Comparison of ENCODE assay signal across 10 mouse cellular contexts in the genomic region with DNA sequence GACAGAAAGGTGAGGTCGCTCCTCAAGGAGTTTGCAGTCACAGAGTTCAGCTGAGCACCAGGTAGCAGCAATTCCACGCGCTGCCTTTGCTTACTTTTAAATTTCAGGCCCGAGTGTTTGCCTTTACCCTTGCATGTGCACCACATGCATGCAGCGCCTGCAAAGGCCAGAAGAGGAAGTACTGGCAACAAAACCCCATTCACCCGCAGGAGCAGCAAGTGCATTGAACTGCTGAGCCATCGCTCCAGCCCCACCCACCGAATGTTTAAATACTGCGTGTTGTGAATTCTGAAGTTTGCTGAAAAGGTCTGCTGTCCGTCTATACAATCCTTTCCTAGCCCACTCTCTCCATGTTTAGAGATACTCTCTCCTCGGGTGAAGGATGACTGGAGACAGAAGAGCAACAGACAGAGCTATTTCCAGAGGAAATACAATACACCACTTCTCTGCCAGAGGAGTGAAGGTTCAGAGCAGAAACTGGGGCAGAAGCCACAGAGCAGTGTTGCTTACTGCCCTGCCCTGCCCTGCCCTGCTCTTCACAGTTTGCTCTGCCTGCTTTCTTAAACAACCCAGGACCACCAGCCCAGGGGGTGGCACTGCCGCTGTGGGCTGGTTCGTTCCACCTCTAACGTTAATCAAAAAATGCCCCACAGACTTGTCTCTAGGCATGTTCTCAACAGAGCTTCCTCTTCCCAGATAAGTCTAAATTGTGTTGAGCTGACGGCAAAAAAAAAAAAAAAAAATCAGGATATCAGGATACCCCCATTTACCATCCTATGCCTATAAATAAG. TPM values are rescaled to one million over a fixed set of nuclear protein-coding genes. Genes with fewer than 3 reads are reported as not detected.
DNase-seq lines count a peak whose midpoint lies in the region; ATAC-seq and TF ChIP-seq lines count a peak whose summit lies in the region.
"Had no signal": no experiment of that assay in that cellular context is flagged by ENCODE, and none has a peak within 500 bp of the region (broad histone marks: within the 10 kb centered on the region; RNA-seq: fewer than 3 reads in every experiment).

No protein-coding gene starts in this region.

- H3K27me3 ChIP-seq in liver, adult 2 months (ENCODE audit: control insufficient read depth, insufficient read depth, low read length), result no peaks in the 10 kb centered on the region
- peaks cover 44% of the 10 kb centered on the region for H3K27me3 ChIP-seq in embryonic facial prominence, embryonic 10.5 days (replicated peaks; ENCODE audit: low read depth, poor library complexity, severe bottlenecking)
- H3K27me3 ChIP-seq in midbrain, embryonic 15.5 days (replicated peaks), result peaks cover 5% of the 10 kb centered on the region; the same call in 1 of the 2 replicates

- TF ChIP-seq POLR2A in liver, adult 2 months (IDR thresholded peaks at IDR 0.05; ENCODE audit: extremely low read depth, insufficient read depth, low read length), result no peak

- no peaks in the 10 kb centered on the region for H3K9me3 ChIP-seq in embryonic facial prominence, embryonic 10.5 days
- no peaks in the 10 kb centered on the region for H3K9me3 ChIP-seq in midbrain, embryonic 15.5 days
- H3K9me3 ChIP-seq: limb, embryonic 10.5 days had no signal

- peaks cover 38% of the 10 kb centered on the region for H3K36me3 ChIP-seq in liver, adult 2 months (ENCODE audit: control insufficient read depth, insufficient read depth, low read length)
- H3K36me3 ChIP-seq in embryonic facial prominence, embryonic 10.5 days (replicated peaks), result no peaks in the 10 kb centered on the region
- H3K36me3 ChIP-seq in midbrain, embryonic 15.5 days (replicated peaks), result no peaks in the 10 kb centered on the region
- H3K36me3 ChIP-seq: limb, embryonic 10.5 days had no signal

- 16% methylated on average over 15 of the region's 15 CpGs for WGBS in liver, adult 2 months
- WGBS in embryonic facial prominence, embryonic 10.5 days, result 76% methylated on average over 15 of the region's 15 CpGs
- 65% methylated on average over 15 of the region's 15 CpGs for WGBS in midbrain, embryonic 15.5 days

- peak; percentile 68 for ATAC-seq in neutrophil, adult 5-6 weeks (ENCODE audit: extremely low read depth, insufficient number of reproducible peaks, low FRiP score, poor library complexity, severe bottlenecking)
- ATAC-seq in midbrain, embryonic 15.5 days (replicated peaks), result no peak

- peak; percentile 93 for DNase-seq in heart, adult 11 months
- no peak for DNase-seq in heart, adult 8-10 months (ENCODE audit: low spot score)
- peak; percentile 26 for DNase-seq in NIH3T3 (ENCODE audit: low read depth)
- peak; percentile 78 for DNase-seq in liver, adult 2 months (ENCODE audit: extremely low read depth, low read depth, low spot score)
- no peak for DNase-seq in embryonic facial prominence, embryonic 10.5 days (ENCODE audit: low spot score)
- DNase-seq in ovary, postnatal 36 days (ENCODE audit: low spot score), result no peak
- DNase-seq: adrenal gland, postnatal 14 days had no signal

- H3K27ac ChIP-seq in liver, adult 2 months (replicated peaks; ENCODE audit: insufficient read depth, low read depth, low read length), result peak overlapping the region; percentile 98
- H3K27ac ChIP-seq in embryonic facial prominence, embryonic 10.5 days (replicated peaks), result no peak overlapping the region
- no peak overlapping the region for H3K27ac ChIP-seq in midbrain, embryonic 15.5 days
- H3K27ac ChIP-seq: limb, embryonic 10.5 days had no signal

- H3K4me3 ChIP-seq in liver, adult 2 months (ENCODE audit: insufficient read depth, low read depth, low read length), result peak overlapping the region; percentile 99
- H3K4me3 ChIP-seq in embryonic facial prominence, embryonic 10.5 days, result no peak overlapping the region
- no peak overlapping the region for H3K4me3 ChIP-seq in midbrain, embryonic 15.5 days
- H3K4me3 ChIP-seq: limb, embryonic 10.5 days had no signal

- no peak for TF ChIP-seq CTCF in liver, adult 2 months (IDR thresholded peaks at IDR 0.05; ENCODE audit: low read depth, low read length)

- H3K4me1 ChIP-seq in liver, adult 2 months (ENCODE audit: control insufficient read depth, insufficient read depth, low read length), result peaks cover 19% of the 10 kb centered on the region
- H3K4me1 ChIP-seq in embryonic facial prominence, embryonic 10.5 days, result peaks cover 18% of the 10 kb centered on the region
- peaks cover 9% of the 10 kb centered on the region for H3K4me1 ChIP-seq in midbrain, embryonic 15.5 days

- peaks cover 14% of the 10 kb centered on the region; the same call in 1 of the 2 replicates for H3K79me2 ChIP-seq in liver, adult 2 months (ENCODE audit: control insufficient read depth, insufficient read depth, low read length)

- no peak overlapping the region for H3K4me2 ChIP-seq in midbrain, embryonic 15.5 days

- H3K9ac ChIP-seq in liver, adult 2 months (ENCODE audit: low read depth, low read length), result peak overlapping the region; percentile 75
- no peak overlapping the region for H3K9ac ChIP-seq in midbrain, embryonic 15.5 days

RNA-seq across cellular contexts. Expression of a gene that starts 3.3 kb away (rescaled TPM):
- not detected for total RNA-seq in heart, adult 8-10 months (2022)
- total RNA-seq in liver, adult 2 months (2014; rRNA removed), result 345 and 386 TPM in 2 replicates
- 395 and 462 TPM in 2 replicates for polyA plus RNA-seq in liver, adult 2 months (2012; rRNA removed)
- not detected in 2 replicates for total RNA-seq in neutrophil, adult 5-6 weeks (2017)
- 0.07 TPM in 1 of 2 replicates, not detected in the other for polyA plus RNA-seq in embryonic facial prominence, embryonic 10.5 days (2016; fragmentation: Nextera tagmentation; extraction: Ambion mirVana)
- 0.13 TPM in 1 of 2 replicates, not detected in the other for polyA plus RNA-seq in midbrain, embryonic 15.5 days (2015; fragmentation: Nextera tagmentation; extraction: Ambion mirVana)

RNA-seq across cellular contexts. Expression of a gene that starts 38.4 kb away (rescaled TPM):
- total RNA-seq in heart, adult 8-10 months (2022), result 100 to 1,000 TPM; 113 to 146 (median 132) TPM
- total RNA-seq in liver, adult 2 months (2014; rRNA removed), result 563 and 653 TPM in 2 replicates
- 365 and 397 TPM in 2 replicates for polyA plus RNA-seq in liver, adult 2 months (2012; rRNA removed)
- 39.2 and 53.7 TPM in 2 replicates for total RNA-seq in neutrophil, adult 5-6 weeks (2017)
- polyA plus RNA-seq in embryonic facial prominence, embryonic 10.5 days (2016; fragmentation: Nextera tagmentation; extraction: Ambion mirVana), result 78.9 and 82.0 TPM in 2 replicates
- polyA plus RNA-seq in midbrain, embryonic 15.5 days (2015; fragmentation: Nextera tagmentation; extraction: Ambion mirVana), result 96.7 and 117 TPM in 2 replicates

Comparison
In these comparisons a context has a peak if more than half of its experiments do, and no peak if none do; other contexts are left out.
1. DNase-seq: peak in heart, adult 11 months (single experiment), NIH3T3 (single experiment) and liver, adult 2 months (single experiment); none in heart, adult 8-10 months (single experiment), embryonic facial prominence, embryonic 10.5 days (single experiment) and ovary, postnatal 36 days (single experiment).
2. RNA of a gene that starts 3.3 kb away (total RNA-seq): 345 to 386 TPM in liver, adult 2 months; not detected in heart, adult 8-10 months and not detected in neutrophil, adult 5-6 weeks; every median in the first group is over 100 times any median in the second.